Comparison of ENCODE assay signal across 16 mouse cellular contexts in the genomic region with DNA sequence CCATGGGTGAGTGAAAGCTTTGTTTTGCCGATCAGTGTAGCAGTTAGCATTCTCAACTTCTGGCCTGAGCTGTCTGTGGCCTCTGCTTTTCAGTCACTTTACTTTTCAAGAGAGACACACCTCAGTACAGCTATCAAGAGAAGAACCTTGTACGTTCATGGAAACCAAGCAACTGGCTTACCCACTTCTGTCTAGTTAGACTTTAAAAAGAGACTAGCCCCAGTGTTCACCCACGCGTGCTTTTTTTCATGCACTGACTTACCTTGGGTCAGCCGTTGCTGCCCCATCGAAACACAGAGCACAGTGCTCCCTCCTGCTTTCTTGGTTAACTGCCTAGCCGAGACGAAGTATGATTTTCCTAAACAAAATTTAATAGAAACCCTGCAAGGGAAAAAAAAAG. TPM values are rescaled to one million over a fixed set of nuclear protein-coding genes. Genes with fewer than 3 reads are reported as not detected.
DNase-seq lines count a peak whose midpoint lies in the region; ATAC-seq and TF ChIP-seq lines count a peak whose summit lies in the region.
"Had no signal": no experiment of that assay in that cellular context is flagged by ENCODE, and none has a peak within 500 bp of the region (broad histone marks: within the 10 kb centered on the region; RNA-seq: fewer than 3 reads in every experiment).

No protein-coding gene starts in this region.

- intact Hi-C loops in heart, postnatal 36 days (cut with DNase I) = no loop called here
- intact Hi-C loops in left cerebral cortex, adult 2 months (cut with DNase I) = no loop called here

- no peaks in the 10 kb centered on the region for H3K9me3 ChIP-seq in heart, postnatal 0 days (replicated peaks; ENCODE audit: control insufficient read depth, low read length)
- no peaks in the 10 kb centered on the region for H3K9me3 ChIP-seq in forebrain, embryonic 11.5 days (ENCODE audit: control insufficient read depth, low read length)
- H3K9me3 ChIP-seq: forebrain, embryonic 13.5 days; limb, embryonic 10.5 days; neural tube, embryonic 12.5 days had no signal

- H3K27me3 ChIP-seq in heart, postnatal 0 days (ENCODE audit: control insufficient read depth, insufficient read depth, low read length) = no peaks in the 10 kb centered on the region
- no peaks in the 10 kb centered on the region for H3K27me3 ChIP-seq in forebrain, embryonic 11.5 days (ENCODE audit: control insufficient read depth, insufficient read depth, low read length)
- H3K27me3 ChIP-seq: forebrain, embryonic 13.5 days had no signal

- H3K4me2 ChIP-seq in heart, postnatal 0 days (ENCODE audit: low read depth, low read length) = no peak overlapping the region
- no peak overlapping the region for H3K4me2 ChIP-seq in forebrain, embryonic 11.5 days (ENCODE audit: low read depth, low read length, severe bottlenecking)
- H3K4me2 ChIP-seq: forebrain, embryonic 13.5 days; midbrain, embryonic 11.5 days; neural tube, embryonic 12.5 days had no signal

- no peak for DNase-seq in frontal cortex, postnatal 14 days (ENCODE audit: low spot score in 2 of 2)
- no peak for DNase-seq in heart, postnatal 0 days (ENCODE audit: low spot score)
- DNase-seq in heart, postnatal 36 days = no peak
- DNase-seq in left cerebral cortex, adult 2 months (ENCODE audit: extremely low spot score in 1 of 2, low spot score in 2 of 2) = no peak
- DNase-seq in left cerebral cortex, adult 9 months (ENCODE audit: low spot score in 2 of 2) = no peak
- no peak for DNase-seq in forebrain, embryonic 11.5 days (ENCODE audit: low spot score)
- DNase-seq: cerebellum, postnatal 25 days; lung, postnatal 14 days; spleen, adult 18-20 months had no signal

- peak overlapping the region; percentile 40 for H3K27ac ChIP-seq in heart, postnatal 0 days (ENCODE audit: low read depth)
- H3K27ac ChIP-seq in left cerebral cortex, adult 2 months = peak overlapping the region; percentile 82
- H3K27ac ChIP-seq in brown adipose tissue, adult 24 weeks (replicated peaks; ENCODE audit: low read depth, low read length) = peak overlapping the region; percentile 92
- no peak overlapping the region for H3K27ac ChIP-seq in forebrain, embryonic 11.5 days (ENCODE audit: low read depth, low read length)
- H3K27ac ChIP-seq: forebrain, embryonic 13.5 days; limb, embryonic 10.5 days; liver, embryonic 14.5 days; neural tube, embryonic 12.5 days had no signal

- H3K36me3 ChIP-seq in heart, postnatal 0 days (replicated peaks; ENCODE audit: control insufficient read depth, insufficient read depth, low read length) = no peaks in the 10 kb centered on the region
- H3K36me3 ChIP-seq in forebrain, embryonic 11.5 days (ENCODE audit: control insufficient read depth, insufficient read depth, low read length) = no peaks in the 10 kb centered on the region
- H3K36me3 ChIP-seq: limb, embryonic 10.5 days; neural tube, embryonic 12.5 days had no signal

- WGBS in heart, postnatal 0 days = 71% methylated on average over 8 of the region's 8 CpGs
- 88% methylated on average over 8 of the region's 8 CpGs for WGBS in forebrain, embryonic 11.5 days

- no peak for TF ChIP-seq EP300 in heart, postnatal 0 days (IDR thresholded peaks at IDR 0.05; ENCODE audit: low read depth)

- peaks cover 45% of the 10 kb centered on the region for H3K4me1 ChIP-seq in heart, postnatal 0 days (ENCODE audit: control insufficient read depth, insufficient read depth)
- H3K4me1 ChIP-seq in brown adipose tissue, adult 24 weeks (ENCODE audit: control insufficient read depth, insufficient read depth, insufficient read length, low read length) = peaks cover 39% of the 10 kb centered on the region
- H3K4me1 ChIP-seq in forebrain, embryonic 11.5 days (replicated peaks; ENCODE audit: control insufficient read depth, insufficient read depth, low read length) = no peaks in the 10 kb centered on the region
- H3K4me1 ChIP-seq: forebrain, embryonic 13.5 days; neural tube, embryonic 12.5 days had no signal

- no peak for TF ChIP-seq CTCF in heart, postnatal 0 days (IDR thresholded peaks at IDR 0.05; ENCODE audit: low read depth)
- no peak for TF ChIP-seq CTCF in left cerebral cortex, adult 2 months (IDR thresholded peaks at IDR 0.05)

- ATAC-seq in frontal cortex, adult (ENCODE audit: low TSS enrichment) = peak; percentile 30
- no peak for ATAC-seq in heart, postnatal 0 days (ENCODE audit: insufficient read depth, low read depth)
- ATAC-seq in forebrain, embryonic 11.5 days (replicated peaks; ENCODE audit: low FRiP score) = no peak
- ATAC-seq: forebrain, embryonic 13.5 days had no signal

- H3K9ac ChIP-seq in heart, postnatal 0 days (replicated peaks; ENCODE audit: low read depth, low read length) = no peak overlapping the region
- H3K9ac ChIP-seq in forebrain, embryonic 11.5 days (ENCODE audit: low read length) = no peak overlapping the region
- H3K9ac ChIP-seq: forebrain, embryonic 13.5 days; liver, embryonic 14.5 days; neural tube, embryonic 12.5 days had no signal

- H3K4me3 ChIP-seq in heart, postnatal 0 days (ENCODE audit: low read depth, low read length) = no peak overlapping the region
- no peak overlapping the region for H3K4me3 ChIP-seq in left cerebral cortex, adult 2 months
- no peak overlapping the region for H3K4me3 ChIP-seq in brown adipose tissue, adult 24 weeks (ENCODE audit: insufficient read depth, low read depth, low read length)
- no peak overlapping the region for H3K4me3 ChIP-seq in forebrain, embryonic 11.5 days (ENCODE audit: low read depth, low read length)
- H3K4me3 ChIP-seq: forebrain, embryonic 13.5 days; limb, embryonic 10.5 days; neural tube, embryonic 12.5 days had no signal

RNA-seq across cellular contexts. Expression of a gene that starts 6.4 kb away (rescaled TPM):
- 10.7 and 10.8 TPM in 2 replicates for total RNA-seq in heart, postnatal 0 days (2014; rRNA removed; ENCODE audit: low replicate concordance)
- 2.2 and 2.5 TPM in 2 replicates for polyA plus RNA-seq in heart, postnatal 0 days (2015; fragmentation: Nextera tagmentation; extraction: Ambion mirVana)
- total RNA-seq in heart, postnatal 36 days (2021) = 10 to 100 TPM; 43.4 to 43.5 TPM
- total RNA-seq in left cerebral cortex, adult 2 months (2021) = 10 to 100 TPM; 48.4 to 52.7 TPM
- 10.9 and 13.1 TPM in 2 replicates for polyA plus RNA-seq in brown adipose tissue, adult 24 weeks (2012; ENCODE audit: insufficient read depth, insufficient read length, missing spikeins)
- polyA plus RNA-seq in forebrain, embryonic 11.5 days (2014; fragmentation: Nextera tagmentation; extraction: Ambion mirVana) = 0.49 and 0.80 TPM in 2 replicates

RNA-seq across cellular contexts. Expression of a gene that starts 33.1 kb away (rescaled TPM):
- total RNA-seq in heart, postnatal 0 days (2014; rRNA removed; ENCODE audit: low replicate concordance) = 21.8 and 24.2 TPM in 2 replicates
- 43.5 and 46.7 TPM in 2 replicates for polyA plus RNA-seq in heart, postnatal 0 days (2015; fragmentation: Nextera tagmentation; extraction: Ambion mirVana)
- total RNA-seq in heart, postnatal 36 days (2021) = 10 to 100 TPM; 27.4 to 35.1 TPM
- total RNA-seq in left cerebral cortex, adult 2 months (2021) = 10 to 100 TPM; 21.9 to 25.6 TPM
- polyA plus RNA-seq in brown adipose tissue, adult 24 weeks (2012; ENCODE audit: insufficient read depth, insufficient read length, missing spikeins) = 64.0 and 71.4 TPM in 2 replicates
- polyA plus RNA-seq in forebrain, embryonic 11.5 days (2014; fragmentation: Nextera tagmentation; extraction: Ambion mirVana) = 27.2 and 28.0 TPM in 2 replicates
